Mouse (Mus musculus): Measurements from ENCODE around the gene Gm13043. TPM values are rescaled to one million over a fixed set of nuclear protein-coding genes. Genes with fewer than 3 reads are reported as not detected.
"Not testable (repeated sequence)": the region's sequence is repeated elsewhere in the genome, so short reads cannot be mapped to it uniquely, and the experiment has no call there.

Gm13043 gene
- total RNA-seq (2021): not detected
- long read RNA-seq, experiment 1: 0 reads
- long read RNA-seq, experiment 2: 0 reads

DNA sequence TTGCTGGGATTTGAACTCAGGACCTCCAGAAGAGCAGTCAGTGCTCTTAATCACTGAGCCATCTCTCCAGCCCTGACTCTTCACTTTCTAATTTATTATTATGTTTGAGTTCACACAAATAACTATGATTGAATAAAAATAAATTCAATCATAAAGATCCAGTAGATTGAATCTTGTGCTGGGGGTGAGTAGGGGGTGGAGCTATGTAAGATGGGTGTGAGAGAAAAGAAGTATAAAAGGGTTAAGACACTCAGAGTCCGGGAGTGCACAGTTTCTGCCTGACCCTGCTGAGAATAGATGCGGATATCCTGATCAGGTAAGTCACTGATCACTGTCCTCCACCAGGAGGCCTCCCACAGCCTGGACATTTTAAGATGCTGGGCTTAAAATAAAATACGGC, at the start of gene Gm13043:
Gene Gm13043 (plus strand): TSS at position 301 of the 400 bp plus-strand sequence.
- DNase-seq: no peak

- not testable (repeated sequence) for DNase-seq
Observed at GRCm38 (mm10) chr4:143535654-143536053, 24.5 kb downstream of the Gm13043 start, which contains the start of gene Gm13040. Gene Gm13040 (plus strand): TSS chr4:143535954.

- not testable (repeated sequence) for DNase-seq
Observed at GRCm38 (mm10) chr4:143551400-143551799, 40.3 kb downstream of the Gm13043 start, which contains the start of the genes BC080695 and Gm13057. Gene BC080695 (plus strand): TSS chr4:143551700. Gene Gm13057 (plus strand): TSS chr4:143551709.

Other genes with a start within 250 kb of the Gm13043 start
- gene Pdpn, start 211.8 kb upstream of the Gm13043 start, total RNA-seq (2021): 1 to 10 TPM; 5.1 to 7.4 TPM
- under 1 TPM in 1 of 2 experiments, not detected in 1; 0.26 TPM for gene Lrrc38, start 161.6 kb upstream of the Gm13043 start, total RNA-seq (2021)
- not detected for gene Pramel1, start 116.9 kb upstream of the Gm13043 start, total RNA-seq (2021)
- 10 to 100 TPM; 11.5 to 12.3 TPM for gene Pramef8, start 98.9 kb upstream of the Gm13043 start, total RNA-seq (2021)
- gene Oog4, start 61.0 kb upstream of the Gm13043 start, total RNA-seq (2021): not detected
- not detected for gene Gm13040, start 24.6 kb downstream of the Gm13043 start, total RNA-seq (2021)
- gene BC080695, start 40.4 kb downstream of the Gm13043 start, total RNA-seq (2021): not detected
- not detected for gene Gm13057, start 40.4 kb downstream of the Gm13043 start, total RNA-seq (2021)
- gene Gm13083, start 103.7 kb downstream of the Gm13043 start, total RNA-seq (2021): not detected
- not detected for gene Gm13088, start 145.9 kb downstream of the Gm13043 start, total RNA-seq (2021)
- not detected for gene Gm13089, start 191.4 kb downstream of the Gm13043 start, total RNA-seq (2021)
- gene Gm13078, start 208.1 kb downstream of the Gm13043 start, total RNA-seq (2021): not detected

Measured in adrenal gland, postnatal 36 days (tissue).